Mouse (Mus musculus): ENCODE measurements around the gene Caap1. TPM values are rescaled to one million over a fixed set of nuclear protein-coding genes. Genes with fewer than 3 reads are reported as not detected.

Gene Caap1
- polyA plus RNA-seq, 2 experiments = 15.4 to 17.9 TPM

DNA sequence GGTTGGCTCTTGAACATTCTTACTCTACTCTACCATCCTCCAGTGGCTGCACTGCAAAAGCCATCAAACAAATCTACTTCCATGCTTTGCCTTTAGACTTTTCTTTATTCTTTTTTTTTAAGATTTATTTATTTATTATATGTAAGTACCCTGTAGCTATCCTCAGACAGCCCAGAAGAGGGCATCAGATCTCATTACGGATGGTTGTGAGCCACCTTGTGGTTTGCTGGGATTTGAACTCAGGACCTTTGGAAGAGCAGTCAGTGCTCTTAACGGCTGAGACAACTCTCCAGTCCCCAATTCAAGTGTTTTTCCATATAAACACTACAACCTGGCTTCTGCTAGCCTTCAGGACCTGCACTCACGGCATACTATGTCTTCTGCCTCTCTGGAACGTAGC, 44.8 kb upstream of the Caap1 start:
- DNase-seq (ENCODE audit: low spot score) = no peak
- H3K4me1 ChIP-seq (ENCODE audit: control insufficient read depth, insufficient read depth, low read length) = 0 out of 2 replicates have a peak, but pooled peaks cover 6% of the 10 kb centered on the region
- H3K4me2 ChIP-seq (replicated peaks; ENCODE audit: low read depth, low read length, severe bottlenecking) = peak overlapping the region; percentile 58
- H3K9me3 ChIP-seq (ENCODE audit: control insufficient read depth, low read length) = no peaks in the 10 kb centered on the region
- ATAC-seq (ENCODE audit: low FRiP score, low read depth) = no peak
- H3K9ac ChIP-seq (ENCODE audit: low read depth, low read length, severe bottlenecking) = no peak overlapping the region
- peak overlapping the region; percentile 97; the same call in 1 of the 2 replicates for H3K4me3 ChIP-seq (replicated peaks; ENCODE audit: low read length)
- no peaks in the 10 kb centered on the region for H3K27me3 ChIP-seq (ENCODE audit: control insufficient read depth, insufficient read depth, low read length)
- 88% methylated on average over 4 of the region's 4 CpGs for WGBS
- TF ChIP-seq POLR2A (IDR thresholded peaks at IDR 0.05; ENCODE audit: borderline replicate concordance, extremely low read depth, insufficient read depth, insufficient read length) = no peak
- no peak overlapping the region for H3K27ac ChIP-seq (replicated peaks; ENCODE audit: low read depth, low read length)
- no peaks in the 10 kb centered on the region for H3K36me3 ChIP-seq (ENCODE audit: control insufficient read depth, insufficient read depth, low read length)

DNA sequence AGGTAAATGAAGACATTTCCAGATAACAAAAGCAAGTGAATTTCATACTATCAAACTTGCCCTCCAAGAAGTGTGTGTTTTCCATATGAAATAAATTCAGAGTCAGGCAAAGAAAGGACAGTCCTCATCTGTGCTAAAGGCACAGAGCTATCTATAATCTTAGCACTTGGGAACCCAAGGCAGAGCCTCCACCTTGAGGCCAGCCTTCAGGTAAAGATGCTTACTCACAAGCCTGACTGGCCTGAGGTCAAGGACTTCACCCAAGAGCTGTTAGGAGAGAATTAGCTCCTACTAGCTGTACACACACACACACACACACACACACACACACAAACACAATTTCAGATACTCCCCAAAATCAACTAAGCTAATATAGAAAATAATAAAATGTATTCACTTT, 36.1 kb upstream of the Caap1 start:
- Histone ChIP-seq H3K4me2 (replicated peaks; ENCODE audit: low read depth, low read length, severe bottlenecking) (no peak overlapping the region), H3K27ac (replicated peaks; ENCODE audit: low read depth, low read length) (no peak overlapping the region), H3K36me3 (ENCODE audit: control insufficient read depth, insufficient read depth, low read length) (no peaks in the 10 kb centered on the region), H3K9me3 (ENCODE audit: control insufficient read depth, low read length) (no peaks in the 10 kb centered on the region), H3K4me1 (ENCODE audit: control insufficient read depth, insufficient read depth, low read length) (no peaks in the 10 kb centered on the region), H3K9ac (ENCODE audit: low read depth, low read length, severe bottlenecking) (no peak overlapping the region), H3K27me3 (ENCODE audit: control insufficient read depth, insufficient read depth, low read length) (no peaks in the 10 kb centered on the region), H3K4me3 (replicated peaks; ENCODE audit: low read length) (no peak overlapping the region)
- DNase-seq (ENCODE audit: low spot score) (no peak), ATAC-seq (ENCODE audit: low FRiP score, low read depth) (no peak)
- no peak for TF ChIP-seq POLR2A (IDR thresholded peaks at IDR 0.05; ENCODE audit: borderline replicate concordance, extremely low read depth, insufficient read depth, insufficient read length)

DNA sequence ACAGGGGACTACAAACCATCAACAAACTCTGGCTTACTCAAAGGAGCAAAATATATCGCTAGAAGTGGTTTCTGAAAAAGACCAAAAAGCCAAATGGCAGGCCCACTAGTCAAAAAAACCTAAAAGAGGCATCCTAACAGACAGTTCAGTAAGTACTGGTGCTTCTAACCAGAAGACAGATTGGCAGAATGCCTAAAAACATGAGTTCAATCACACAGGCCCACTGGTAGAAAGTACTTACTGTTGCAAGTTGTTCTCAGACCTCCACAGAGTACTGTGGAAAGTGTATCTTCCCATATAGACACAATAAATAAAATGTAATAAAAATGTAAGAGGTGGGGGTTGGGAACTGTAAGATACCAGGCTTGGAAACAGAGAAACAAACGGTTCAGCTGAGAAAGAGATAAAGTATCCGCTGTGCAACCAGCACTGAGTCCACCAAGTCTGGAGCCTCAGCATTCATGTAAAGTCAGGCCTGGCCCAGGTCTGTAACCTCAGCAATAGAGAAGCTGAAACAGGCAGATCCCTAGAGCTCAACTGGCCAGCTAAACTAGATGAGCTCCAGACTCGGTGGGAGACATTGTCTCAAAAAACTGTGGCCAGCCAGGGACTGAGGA, 35.3 kb upstream of the Caap1 start:
- DNase-seq (ENCODE audit: low spot score) (no peak), ATAC-seq (ENCODE audit: low FRiP score, low read depth) (no peak)
- H3K9ac ChIP-seq (ENCODE audit: low read depth, low read length, severe bottlenecking) = no peak overlapping the region
- no peak overlapping the region for H3K27ac ChIP-seq (replicated peaks; ENCODE audit: low read depth, low read length)
- no peak overlapping the region for H3K4me3 ChIP-seq (replicated peaks; ENCODE audit: low read length)
- no peak overlapping the region for H3K4me2 ChIP-seq (replicated peaks; ENCODE audit: low read depth, low read length, severe bottlenecking)
- TF ChIP-seq POLR2A (IDR thresholded peaks at IDR 0.05; ENCODE audit: borderline replicate concordance, extremely low read depth, insufficient read depth, insufficient read length) = no peak
- no peaks in the 10 kb centered on the region for H3K27me3 ChIP-seq (ENCODE audit: control insufficient read depth, insufficient read depth, low read length)
- whole genome bisulfite sequencing = 80% methylated on average over 4 of the region's 4 CpGs
- H3K4me1 ChIP-seq (ENCODE audit: control insufficient read depth, insufficient read depth, low read length) = no peaks in the 10 kb centered on the region
- no peaks in the 10 kb centered on the region for H3K36me3 ChIP-seq (ENCODE audit: control insufficient read depth, insufficient read depth, low read length)
- H3K9me3 ChIP-seq (ENCODE audit: control insufficient read depth, low read length) = no peaks in the 10 kb centered on the region

DNA sequence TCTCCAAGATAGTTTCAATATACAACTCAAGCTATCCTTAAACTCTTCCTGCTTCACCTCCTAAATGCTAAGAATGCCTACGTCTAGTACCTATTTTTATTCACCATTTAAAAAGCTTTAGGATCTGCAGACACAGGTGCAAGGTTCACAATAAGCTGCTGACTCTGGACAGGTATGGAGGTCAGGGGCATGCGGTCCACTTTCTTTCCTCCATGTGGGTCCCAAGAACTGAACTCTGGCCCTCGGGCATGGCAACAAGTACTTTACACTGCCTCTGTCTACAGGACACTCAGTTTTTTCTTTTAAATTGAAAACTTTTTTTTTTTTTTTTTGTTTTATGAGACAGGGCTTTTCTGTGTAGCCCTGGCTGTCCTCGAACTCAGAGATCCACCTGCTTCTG, 16.1 kb upstream of the Caap1 start:
- H3K4me2 ChIP-seq (replicated peaks; ENCODE audit: low read depth, low read length, severe bottlenecking) = no peak overlapping the region
- no peaks in the 10 kb centered on the region for H3K27me3 ChIP-seq (ENCODE audit: control insufficient read depth, insufficient read depth, low read length)
- no peak overlapping the region for H3K27ac ChIP-seq (replicated peaks; ENCODE audit: low read depth, low read length)
- peaks cover 58% of the 10 kb centered on the region for H3K36me3 ChIP-seq (ENCODE audit: control insufficient read depth, insufficient read depth, low read length)
- H3K4me3 ChIP-seq (replicated peaks; ENCODE audit: low read length) = no peak overlapping the region
- H3K4me1 ChIP-seq (ENCODE audit: control insufficient read depth, insufficient read depth, low read length) = no peaks in the 10 kb centered on the region
- DNase-seq (ENCODE audit: low spot score) = no peak
- WGBS = 91% methylated on average over 4 of the region's 4 CpGs
- H3K9ac ChIP-seq (ENCODE audit: low read depth, low read length, severe bottlenecking) = no peak overlapping the region
- no peak for ATAC-seq (ENCODE audit: low FRiP score, low read depth)
- no peak for TF ChIP-seq POLR2A (IDR thresholded peaks at IDR 0.05; ENCODE audit: borderline replicate concordance, extremely low read depth, insufficient read depth, insufficient read length)
- no peaks in the 10 kb centered on the region for H3K9me3 ChIP-seq (ENCODE audit: control insufficient read depth, low read length)

DNA sequence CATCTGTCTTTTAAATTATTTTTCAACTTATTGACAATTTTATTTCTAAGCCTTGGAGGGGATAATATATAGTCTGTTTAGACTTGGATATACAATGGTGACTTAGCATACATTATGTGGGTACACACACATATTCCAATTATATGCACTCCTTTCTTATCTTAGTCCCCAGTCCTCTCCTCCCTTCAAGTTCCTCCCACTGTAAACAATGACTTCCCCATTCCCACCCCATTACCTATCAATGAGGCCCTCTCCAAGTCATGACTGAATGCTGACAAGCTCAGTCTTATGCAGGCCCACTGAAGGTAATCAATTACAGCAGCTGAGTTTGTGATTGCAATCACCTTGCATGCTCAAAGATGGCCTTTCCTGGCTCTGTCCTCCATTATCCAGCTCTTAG, 7.7 kb upstream of the Caap1 start:
- H3K36me3 ChIP-seq (ENCODE audit: control insufficient read depth, insufficient read depth, low read length) = peaks cover 14% of the 10 kb centered on the region
- TF ChIP-seq POLR2A (IDR thresholded peaks at IDR 0.05; ENCODE audit: borderline replicate concordance, extremely low read depth, insufficient read depth, insufficient read length) = no peak
- DNase-seq (ENCODE audit: low spot score) (no peak), ATAC-seq (ENCODE audit: low FRiP score, low read depth) (no peak)
- H3K9ac ChIP-seq (ENCODE audit: low read depth, low read length, severe bottlenecking) = no peak overlapping the region
- no peaks in the 10 kb centered on the region for H3K27me3 ChIP-seq (ENCODE audit: control insufficient read depth, insufficient read depth, low read length)
- H3K4me3 ChIP-seq (replicated peaks; ENCODE audit: low read length) = no peak overlapping the region
- no peak overlapping the region for H3K4me2 ChIP-seq (replicated peaks; ENCODE audit: low read depth, low read length, severe bottlenecking)
- no peak overlapping the region for H3K27ac ChIP-seq (replicated peaks; ENCODE audit: low read depth, low read length)
- no peaks in the 10 kb centered on the region for H3K9me3 ChIP-seq (ENCODE audit: control insufficient read depth, low read length)
- H3K4me1 ChIP-seq (ENCODE audit: control insufficient read depth, insufficient read depth, low read length) = no peaks in the 10 kb centered on the region
